In genomic region chr3:87958476-87958875, GRCm38 (mm10) we compare ENCODE assay signal across 14 mouse cellular contexts. TPM values are rescaled to one million over a fixed set of nuclear protein-coding genes. Genes with fewer than 3 reads are reported as not detected.
A peak's percentile ranks its signal among the peaks of the same experiment; 100 is the strongest.
DNase-seq lines count a peak whose midpoint lies in the region; ATAC-seq and TF ChIP-seq lines count a peak whose summit lies in the region.
"Had no signal": no experiment of that assay in that cellular context is flagged by ENCODE, and none has a peak within 500 bp of the region (broad histone marks: within the 10 kb centered on the region; RNA-seq: fewer than 3 reads in every experiment).

No protein-coding gene starts in this region.

- DNase-seq in forebrain, embryonic 14.5 days (ENCODE audit: low spot score), result no peak
- DNase-seq in kidney, postnatal 0 days (ENCODE audit: low spot score), result no peak
- DNase-seq in kidney, adult 11 months, result no peak
- DNase-seq in embryonic facial prominence, embryonic 14.5 days (ENCODE audit: low spot score), result no peak
- DNase-seq in lung, postnatal 14 days, result no peak
- DNase-seq: B cell, adult 2 months; cerebellum, postnatal 25 days had no signal

- 0 out of 2 replicates have a peak overlapping the region, but pooled peaks have one; percentile 18 for H3K9ac ChIP-seq in forebrain, embryonic 12.5 days
- no peak overlapping the region for H3K9ac ChIP-seq in forebrain, embryonic 14.5 days (ENCODE audit: low read length)
- no peak overlapping the region for H3K9ac ChIP-seq in kidney, postnatal 0 days (ENCODE audit: low read depth, low read length)
- H3K9ac ChIP-seq in embryonic facial prominence, embryonic 14.5 days (ENCODE audit: low read depth, low read length), result no peak overlapping the region
- no peak overlapping the region for H3K9ac ChIP-seq in limb, embryonic 15.5 days
- H3K9ac ChIP-seq: hindbrain, embryonic 14.5 days; liver, embryonic 15.5 days had no signal

- H3K4me1 ChIP-seq in forebrain, embryonic 12.5 days, result peaks cover 31% of the 10 kb centered on the region
- H3K4me1 ChIP-seq in forebrain, embryonic 14.5 days (ENCODE audit: control insufficient read depth, insufficient read depth, low read length), result peaks cover 11% of the 10 kb centered on the region; the same call in 1 of the 2 replicates
- H3K4me1 ChIP-seq in kidney, postnatal 0 days (replicated peaks; ENCODE audit: insufficient read depth, low read length), result no peaks in the 10 kb centered on the region; the same call in 1 of the 2 replicates
- peaks cover 22% of the 10 kb centered on the region for H3K4me1 ChIP-seq in embryonic facial prominence, embryonic 14.5 days (ENCODE audit: control insufficient read depth, insufficient read depth, low read length)
- H3K4me1 ChIP-seq in limb, embryonic 15.5 days, result peaks cover 36% of the 10 kb centered on the region

- H3K27ac ChIP-seq in forebrain, embryonic 12.5 days, result peak overlapping the region; percentile 2; the same call in 1 of the 2 replicates
- H3K27ac ChIP-seq in forebrain, embryonic 14.5 days (ENCODE audit: low read depth, low read length), result no peak overlapping the region
- peak overlapping the region; percentile 68 for H3K27ac ChIP-seq in kidney, postnatal 0 days
- peak overlapping the region; percentile 96; the same call in 1 of the 2 replicates for H3K27ac ChIP-seq in embryonic facial prominence, embryonic 14.5 days (replicated peaks; ENCODE audit: low read depth, low read length)
- peak overlapping the region; percentile 97 for H3K27ac ChIP-seq in limb, embryonic 15.5 days
- H3K27ac ChIP-seq: hindbrain, embryonic 14.5 days; liver, embryonic 15.5 days had no signal

- 26% methylated on average over 4 of the region's 4 CpGs for WGBS in forebrain, embryonic 12.5 days
- 40% methylated on average over 4 of the region's 4 CpGs for WGBS in forebrain, embryonic 14.5 days
- 19% methylated on average over 4 of the region's 4 CpGs for WGBS in kidney, postnatal 0 days
- 21% methylated on average over 4 of the region's 4 CpGs for WGBS in embryonic facial prominence, embryonic 14.5 days
- WGBS in limb, embryonic 15.5 days, result 16% methylated on average over 4 of the region's 4 CpGs

- H3K4me3 ChIP-seq in forebrain, embryonic 12.5 days (replicated peaks), result no peak overlapping the region
- H3K4me3 ChIP-seq in forebrain, embryonic 14.5 days (ENCODE audit: low read depth, low read length), result no peak overlapping the region
- H3K4me3 ChIP-seq in kidney, postnatal 0 days (replicated peaks; ENCODE audit: low read depth, low read length), result no peak overlapping the region
- no peak overlapping the region for H3K4me3 ChIP-seq in embryonic facial prominence, embryonic 14.5 days (ENCODE audit: low read depth, low read length)
- H3K4me3 ChIP-seq in limb, embryonic 15.5 days, result no peak overlapping the region
- H3K4me3 ChIP-seq: erythroblast, embryonic 14.5 days; liver, embryonic 15.5 days had no signal

- TF ChIP-seq CTCF in kidney, postnatal 0 days (IDR thresholded peaks at IDR 0.05; ENCODE audit: low read depth), result no peak

- H3K9me3 ChIP-seq in forebrain, embryonic 12.5 days, result no peaks in the 10 kb centered on the region
- H3K9me3 ChIP-seq in forebrain, embryonic 14.5 days (replicated peaks; ENCODE audit: control insufficient read depth, low read length), result no peaks in the 10 kb centered on the region
- H3K9me3 ChIP-seq in kidney, postnatal 0 days (replicated peaks; ENCODE audit: low read length), result no peaks in the 10 kb centered on the region
- no peaks in the 10 kb centered on the region for H3K9me3 ChIP-seq in embryonic facial prominence, embryonic 14.5 days (ENCODE audit: control insufficient read depth, low read length)
- H3K9me3 ChIP-seq in limb, embryonic 15.5 days, result no peaks in the 10 kb centered on the region
- H3K9me3 ChIP-seq: liver, embryonic 15.5 days had no signal

- no peak overlapping the region for H3K4me2 ChIP-seq in forebrain, embryonic 12.5 days
- no peak overlapping the region for H3K4me2 ChIP-seq in forebrain, embryonic 14.5 days (ENCODE audit: low read length)
- no peak overlapping the region for H3K4me2 ChIP-seq in kidney, postnatal 0 days (ENCODE audit: low read length)
- H3K4me2 ChIP-seq in embryonic facial prominence, embryonic 14.5 days (ENCODE audit: low read depth, low read length), result no peak overlapping the region
- no peak overlapping the region for H3K4me2 ChIP-seq in limb, embryonic 15.5 days
- H3K4me2 ChIP-seq: hindbrain, embryonic 14.5 days; liver, embryonic 15.5 days had no signal

- ATAC-seq in forebrain, embryonic 12.5 days (ENCODE audit: low FRiP score), result no peak
- no peak for ATAC-seq in forebrain, embryonic 14.5 days
- ATAC-seq in kidney, postnatal 0 days (replicated peaks; ENCODE audit: low FRiP score, low read depth), result no peak
- no peak for ATAC-seq in embryonic facial prominence, embryonic 14.5 days (ENCODE audit: low read depth)
- no peak for ATAC-seq in limb, embryonic 15.5 days (ENCODE audit: insufficient number of reproducible peaks, low FRiP score, low TSS enrichment, low read depth)
- ATAC-seq: intestine, postnatal 0 days had no signal

- H3K27me3 ChIP-seq in forebrain, embryonic 12.5 days, result no peaks in the 10 kb centered on the region
- no peaks in the 10 kb centered on the region for H3K27me3 ChIP-seq in forebrain, embryonic 14.5 days (replicated peaks; ENCODE audit: control insufficient read depth, insufficient read depth, low read length)
- no peaks in the 10 kb centered on the region for H3K27me3 ChIP-seq in kidney, postnatal 0 days (ENCODE audit: insufficient read depth, low read length)
- H3K27me3 ChIP-seq in embryonic facial prominence, embryonic 14.5 days (replicated peaks; ENCODE audit: control insufficient read depth, insufficient read depth, low read length), result no peaks in the 10 kb centered on the region
- no peaks in the 10 kb centered on the region for H3K27me3 ChIP-seq in limb, embryonic 15.5 days

- peaks cover 12% of the 10 kb centered on the region; the same call in 1 of the 2 replicates for H3K36me3 ChIP-seq in forebrain, embryonic 12.5 days (replicated peaks)
- H3K36me3 ChIP-seq in forebrain, embryonic 14.5 days (ENCODE audit: control insufficient read depth, insufficient read depth, low read length), result no peaks in the 10 kb centered on the region
- no peaks in the 10 kb centered on the region for H3K36me3 ChIP-seq in kidney, postnatal 0 days (ENCODE audit: insufficient read depth, low read length)
- H3K36me3 ChIP-seq in embryonic facial prominence, embryonic 14.5 days (ENCODE audit: control insufficient read depth, insufficient read depth, low read length), result peaks cover 12% of the 10 kb centered on the region
- H3K36me3 ChIP-seq in limb, embryonic 15.5 days, result peaks cover 14% of the 10 kb centered on the region
- H3K36me3 ChIP-seq: liver, embryonic 15.5 days had no signal

RNA-seq across cellular contexts. Expression of gene Crabp2, which starts 10.0 kb away (rescaled TPM):
- 246 TPM in 2 replicates for polyA plus RNA-seq in forebrain, embryonic 12.5 days (2016; fragmentation: Nextera tagmentation; extraction: Ambion mirVana)
- polyA plus RNA-seq in forebrain, embryonic 14.5 days (2014; fragmentation: Nextera tagmentation; extraction: Ambion mirVana), result 32.8 and 35.9 TPM in 2 replicates
- polyA plus RNA-seq in kidney, postnatal 0 days (2015; fragmentation: Nextera tagmentation; extraction: Ambion mirVana), result 20.1 and 20.9 TPM in 2 replicates
- 145 and 175 TPM in 2 replicates for polyA plus RNA-seq in embryonic facial prominence, embryonic 14.5 days (2014; fragmentation: Nextera tagmentation; extraction: Ambion mirVana)
- polyA plus RNA-seq in limb, embryonic 15.5 days (2015; fragmentation: Nextera tagmentation; extraction: Ambion mirVana), result 249 and 274 TPM in 2 replicates
- polyA plus RNA-seq: erythroblast, embryonic 14.5 days; small intestine, adult 2 months had no signal

RNA-seq across cellular contexts. Expression of gene Nes, which starts 12.4 kb away (rescaled TPM):
- 148 and 162 TPM in 2 replicates for polyA plus RNA-seq in forebrain, embryonic 12.5 days (2016; fragmentation: Nextera tagmentation; extraction: Ambion mirVana)
- 23.1 and 27.8 TPM in 2 replicates for polyA plus RNA-seq in forebrain, embryonic 14.5 days (2014; fragmentation: Nextera tagmentation; extraction: Ambion mirVana)
- 24.6 and 28.9 TPM in 2 replicates for polyA plus RNA-seq in kidney, postnatal 0 days (2015; fragmentation: Nextera tagmentation; extraction: Ambion mirVana)
- polyA plus RNA-seq in embryonic facial prominence, embryonic 14.5 days (2014; fragmentation: Nextera tagmentation; extraction: Ambion mirVana), result 36.4 and 40.5 TPM in 2 replicates
- polyA plus RNA-seq in limb, embryonic 15.5 days (2015; fragmentation: Nextera tagmentation; extraction: Ambion mirVana), result 26.6 and 37.2 TPM in 2 replicates
- polyA plus RNA-seq: erythroblast, embryonic 14.5 days had no signal

RNA-seq across cellular contexts. Expression of gene Rrnad1, which starts 28.0 kb away (rescaled TPM):
- polyA plus RNA-seq in forebrain, embryonic 12.5 days (2016; fragmentation: Nextera tagmentation; extraction: Ambion mirVana), result 20.5 and 23.7 TPM in 2 replicates
- polyA plus RNA-seq in forebrain, embryonic 14.5 days (2014; fragmentation: Nextera tagmentation; extraction: Ambion mirVana), result 15.6 and 20.2 TPM in 2 replicates
- polyA plus RNA-seq in kidney, postnatal 0 days (2015; fragmentation: Nextera tagmentation; extraction: Ambion mirVana), result 12.1 and 12.3 TPM in 2 replicates
- polyA plus RNA-seq in embryonic facial prominence, embryonic 14.5 days (2014; fragmentation: Nextera tagmentation; extraction: Ambion mirVana), result 12.8 and 13.3 TPM in 2 replicates
- 18.4 and 18.5 TPM in 2 replicates for polyA plus RNA-seq in limb, embryonic 15.5 days (2015; fragmentation: Nextera tagmentation; extraction: Ambion mirVana)

RNA-seq across cellular contexts. Expression of gene Isg20l2, which starts 28.4 kb away (rescaled TPM):
- polyA plus RNA-seq in forebrain, embryonic 12.5 days (2016; fragmentation: Nextera tagmentation; extraction: Ambion mirVana), result 80.5 and 88.2 TPM in 2 replicates
- 17.9 and 20.0 TPM in 2 replicates for polyA plus RNA-seq in forebrain, embryonic 14.5 days (2014; fragmentation: Nextera tagmentation; extraction: Ambion mirVana)
- 40.4 and 42.1 TPM in 2 replicates for polyA plus RNA-seq in kidney, postnatal 0 days (2015; fragmentation: Nextera tagmentation; extraction: Ambion mirVana)
- polyA plus RNA-seq in embryonic facial prominence, embryonic 14.5 days (2014; fragmentation: Nextera tagmentation; extraction: Ambion mirVana), result 20.9 and 22.9 TPM in 2 replicates
- polyA plus RNA-seq in limb, embryonic 15.5 days (2015; fragmentation: Nextera tagmentation; extraction: Ambion mirVana), result 48.5 and 56.0 TPM in 2 replicates

RNA-seq across cellular contexts. Expression of gene Mrpl24, which starts 39.2 kb away (rescaled TPM):
- 75.8 and 86.1 TPM in 2 replicates for polyA plus RNA-seq in forebrain, embryonic 12.5 days (2016; fragmentation: Nextera tagmentation; extraction: Ambion mirVana)
- 69.5 and 71.2 TPM in 2 replicates for polyA plus RNA-seq in forebrain, embryonic 14.5 days (2014; fragmentation: Nextera tagmentation; extraction: Ambion mirVana)
- 87.2 and 88.1 TPM in 2 replicates for polyA plus RNA-seq in kidney, postnatal 0 days (2015; fragmentation: Nextera tagmentation; extraction: Ambion mirVana)
- 64.8 and 66.6 TPM in 2 replicates for polyA plus RNA-seq in embryonic facial prominence, embryonic 14.5 days (2014; fragmentation: Nextera tagmentation; extraction: Ambion mirVana)
- 62.9 and 64.3 TPM in 2 replicates for polyA plus RNA-seq in limb, embryonic 15.5 days (2015; fragmentation: Nextera tagmentation; extraction: Ambion mirVana)
